Mouse (Mus musculus) fibroblast of lung, adult 2 months (primary cell): ENCODE measurements around the gene Mpdz.
A peak's percentile ranks its signal among the peaks of the same experiment; 100 is the strongest.

Experiments
- DNase-seq: peaks from one replicate; pipeline ENCODE4 v3.0.0-alpha.2; 2011; ENCODE audit warnings: low read depth

The Mpdz gene

DNA sequence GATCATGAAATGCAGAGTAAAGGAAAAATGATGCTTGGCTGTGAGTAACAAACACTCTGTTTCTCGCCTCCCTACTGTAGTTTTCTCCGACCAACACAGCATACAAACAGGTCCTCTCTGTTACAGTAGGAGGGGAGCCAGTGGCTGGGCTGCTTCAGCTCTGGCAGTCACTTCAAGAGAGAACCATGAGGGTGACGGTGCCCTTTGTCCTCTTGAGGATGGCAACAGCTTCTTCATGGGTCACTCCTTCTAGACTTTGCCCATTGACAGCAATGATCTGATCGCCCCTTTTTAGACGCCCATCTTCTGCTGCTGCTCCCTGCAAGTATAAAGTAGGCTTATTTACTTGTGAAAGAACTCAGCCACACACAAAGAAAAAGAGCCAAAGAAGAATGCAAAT, 163.2 kb downstream of the Mpdz start:
- no peak for DNase-seq

GRCm38 (mm10) chr4:81275957-81276715, 166.5 kb downstream of the Mpdz start:
- no peak for DNase-seq

- no peak for DNase-seq
Observed at GRCm38 (mm10) chr4:81273067-81273466, 169.5 kb downstream of the Mpdz start.

- no peak for DNase-seq
Observed at GRCm38 (mm10) chr4:81252859-81253780, 189.5 kb downstream of the Mpdz start.

GRCm38 (mm10) chr4:81252334-81252733, 190.3 kb downstream of the Mpdz start:
- no peak for DNase-seq

- DNase-seq, result peak; percentile 20
Observed at GRCm38 (mm10) chr4:81251934-81252333, 190.7 kb downstream of the Mpdz start.

- no peak for DNase-seq
Observed at GRCm38 (mm10) chr4:81249245-81249644, 193.4 kb downstream of the Mpdz start.

GRCm38 (mm10) chr4:81236227-81236626, 206.4 kb downstream of the Mpdz start:
- no peak for DNase-seq
